Mouse (Mus musculus): ENCODE measurements around the gene Nebl. TPM values are rescaled to one million over a fixed set of nuclear protein-coding genes. Genes with fewer than 3 reads are reported as not detected.
A peak's percentile ranks its signal among the peaks of the same experiment; 100 is the strongest.

Gene Nebl
- polyA plus RNA-seq, 1 experiment from 2014 or later = 4.6 TPM

DNA sequence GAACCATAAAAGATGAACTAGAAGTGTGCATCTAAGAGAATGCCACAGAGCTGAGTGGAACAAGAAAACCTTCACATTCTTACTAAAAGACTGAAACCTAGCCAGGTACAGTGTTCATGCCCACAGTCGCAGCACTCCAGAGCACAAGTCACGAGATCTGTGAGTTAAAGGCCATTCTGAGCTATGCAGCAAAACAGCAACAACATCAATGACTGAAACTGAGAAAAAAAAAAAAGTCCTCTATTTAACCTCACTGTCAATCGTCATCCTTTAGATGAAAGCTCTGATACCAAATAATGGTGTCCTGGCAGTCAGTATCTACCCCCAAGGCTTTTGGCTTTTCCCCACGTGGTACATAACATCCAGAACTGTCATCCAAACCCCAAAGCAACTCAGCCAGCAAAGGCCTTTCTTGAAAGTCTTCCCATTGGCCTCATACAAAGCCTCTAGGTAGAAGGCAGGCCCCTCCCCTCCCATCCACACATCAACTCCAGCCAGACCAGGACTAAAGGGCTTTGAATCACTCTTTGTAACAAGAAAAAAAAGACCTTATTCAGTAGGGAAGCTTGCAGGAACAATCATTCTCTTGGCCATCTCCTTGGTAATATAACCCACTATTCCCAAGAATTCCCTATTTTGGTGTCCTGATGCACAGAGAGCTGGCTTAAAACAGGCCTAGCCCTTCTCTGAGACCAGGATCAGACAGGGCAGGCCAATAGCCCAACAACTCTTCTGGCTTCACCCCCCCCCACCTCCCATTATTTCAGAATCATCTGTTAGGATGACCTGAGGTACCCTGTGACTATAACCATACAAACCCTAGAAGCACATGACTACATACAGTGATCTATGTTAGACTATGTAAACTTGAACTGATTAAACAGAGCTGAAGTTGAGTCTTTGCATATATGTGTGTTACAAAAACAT lies 32.8 kb downstream of the Nebl start:
- Histone ChIP-seq H3K4me2 (ENCODE audit: low read depth, low read length, severe bottlenecking) (no peak overlapping the region), H3K4me1 (replicated peaks; ENCODE audit: control insufficient read depth, insufficient read depth, low read length) (peaks cover 3% of the 10 kb centered on the region), H3K9ac (ENCODE audit: low read length) (no peak overlapping the region), H3K27me3 (ENCODE audit: control insufficient read depth, insufficient read depth, low read length) (no peaks in the 10 kb centered on the region), H3K4me3 (ENCODE audit: low read depth, low read length) (no peak overlapping the region), H3K9me3 (ENCODE audit: control insufficient read depth, low read length) (no peaks in the 10 kb centered on the region), H3K36me3 (ENCODE audit: control insufficient read depth, insufficient read depth, low read length) (no peaks in the 10 kb centered on the region), H3K27ac (ENCODE audit: low read depth, low read length) (no peak overlapping the region)
- no peak for ATAC-seq (replicated peaks; ENCODE audit: low FRiP score)
- no peak for DNase-seq (ENCODE audit: low spot score)
- 54% methylated on average over 4 of the region's 4 CpGs for WGBS

DNA sequence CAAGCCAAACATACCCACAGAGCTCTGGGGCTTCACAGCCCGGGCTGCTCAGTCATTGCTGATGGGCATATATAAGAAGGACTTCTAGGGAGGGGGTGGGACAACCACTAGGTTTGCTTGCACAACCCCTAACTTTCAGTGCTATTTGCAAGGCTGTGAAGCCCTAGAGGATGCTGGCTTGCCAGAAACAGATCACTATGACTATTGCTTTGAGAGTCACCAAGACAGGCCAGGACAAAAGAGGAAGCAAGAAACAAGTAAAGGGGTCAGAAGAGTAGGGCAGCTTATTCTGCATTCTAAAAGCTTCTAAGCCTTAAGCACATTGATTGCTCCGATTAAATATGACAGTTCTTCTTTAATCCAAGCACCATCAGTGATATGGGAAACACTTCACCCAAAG lies 38.3 kb downstream of the Nebl start:
- Histone ChIP-seq H3K36me3 (ENCODE audit: control insufficient read depth, insufficient read depth, low read length) (no peaks in the 10 kb centered on the region), H3K9ac (ENCODE audit: low read length) (no peak overlapping the region), H3K4me2 (ENCODE audit: low read depth, low read length, severe bottlenecking) (no peak overlapping the region), H3K4me3 (ENCODE audit: low read depth, low read length) (no peak overlapping the region), H3K9me3 (ENCODE audit: control insufficient read depth, low read length) (no peaks in the 10 kb centered on the region), H3K4me1 (replicated peaks; ENCODE audit: control insufficient read depth, insufficient read depth, low read length) (no peaks in the 10 kb centered on the region), H3K27me3 (ENCODE audit: control insufficient read depth, insufficient read depth, low read length) (no peaks in the 10 kb centered on the region), H3K27ac (ENCODE audit: low read depth, low read length) (no peak overlapping the region)
- ATAC-seq (replicated peaks; ENCODE audit: low FRiP score) = no peak
- 83% methylated on average over 2 of the region's 2 CpGs for WGBS
- DNase-seq (ENCODE audit: low spot score) = no peak

DNA sequence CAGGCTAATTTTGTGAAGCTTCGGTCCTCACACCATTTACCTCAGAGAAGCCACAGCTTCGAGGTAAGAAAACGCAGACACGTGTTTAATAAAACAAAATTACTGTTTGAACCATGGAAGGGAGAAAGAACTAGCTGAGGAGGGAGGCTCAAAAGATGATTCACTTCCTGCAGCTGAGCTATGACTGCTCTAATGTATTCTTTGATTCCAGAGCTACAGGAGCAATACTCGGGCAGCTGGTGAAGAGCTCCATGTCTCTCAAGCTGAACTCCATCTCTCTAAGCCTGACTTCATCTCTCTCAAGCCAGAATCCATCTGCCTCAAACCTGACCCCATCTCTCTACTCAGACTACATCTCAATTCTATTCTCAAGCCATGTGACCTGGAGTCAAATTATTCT lies 41.0 kb downstream of the Nebl start:
- ATAC-seq (replicated peaks; ENCODE audit: low FRiP score) (no peak), DNase-seq (ENCODE audit: low spot score) (no peak)
- Histone ChIP-seq H3K9me3 (ENCODE audit: control insufficient read depth, low read length) (no peaks in the 10 kb centered on the region), H3K27ac (ENCODE audit: low read depth, low read length) (no peak overlapping the region), H3K4me1 (replicated peaks; ENCODE audit: control insufficient read depth, insufficient read depth, low read length) (no peaks in the 10 kb centered on the region), H3K36me3 (ENCODE audit: control insufficient read depth, insufficient read depth, low read length) (no peaks in the 10 kb centered on the region), H3K9ac (ENCODE audit: low read length) (no peak overlapping the region), H3K27me3 (ENCODE audit: control insufficient read depth, insufficient read depth, low read length) (no peaks in the 10 kb centered on the region), H3K4me3 (ENCODE audit: low read depth, low read length) (no peak overlapping the region), H3K4me2 (ENCODE audit: low read depth, low read length, severe bottlenecking) (no peak overlapping the region)
- 91% methylated on average over 5 of the region's 5 CpGs for WGBS

GRCm38 (mm10) chr2:17687141-17687540 lies 44.1 kb downstream of the Nebl start:
- Histone ChIP-seq H3K9ac (ENCODE audit: low read length) (no peak overlapping the region), H3K27ac (ENCODE audit: low read depth, low read length) (no peak overlapping the region), H3K27me3 (ENCODE audit: control insufficient read depth, insufficient read depth, low read length) (no peaks in the 10 kb centered on the region), H3K4me2 (ENCODE audit: low read depth, low read length, severe bottlenecking) (no peak overlapping the region), H3K36me3 (ENCODE audit: control insufficient read depth, insufficient read depth, low read length) (no peaks in the 10 kb centered on the region), H3K4me1 (replicated peaks; ENCODE audit: control insufficient read depth, insufficient read depth, low read length) (no peaks in the 10 kb centered on the region), H3K4me3 (ENCODE audit: low read depth, low read length) (no peak overlapping the region), H3K9me3 (ENCODE audit: control insufficient read depth, low read length) (no peaks in the 10 kb centered on the region)
- DNase-seq (ENCODE audit: low spot score) (no peak), ATAC-seq (replicated peaks; ENCODE audit: low FRiP score) (no peak)
- WGBS = 84% methylated on average over 6 of the region's 6 CpGs

GRCm38 (mm10) chr2:17683326-17684040 lies 47.8 kb downstream of the Nebl start:
- Histone ChIP-seq H3K27me3 (ENCODE audit: control insufficient read depth, insufficient read depth, low read length) (no peaks in the 10 kb centered on the region), H3K36me3 (ENCODE audit: control insufficient read depth, insufficient read depth, low read length) (no peaks in the 10 kb centered on the region), H3K9me3 (ENCODE audit: control insufficient read depth, low read length) (no peaks in the 10 kb centered on the region), H3K4me3 (ENCODE audit: low read depth, low read length) (no peak overlapping the region), H3K27ac (ENCODE audit: low read depth, low read length) (no peak overlapping the region), H3K4me2 (ENCODE audit: low read depth, low read length, severe bottlenecking) (no peak overlapping the region), H3K9ac (ENCODE audit: low read length) (no peak overlapping the region), H3K4me1 (replicated peaks; ENCODE audit: control insufficient read depth, insufficient read depth, low read length) (no peaks in the 10 kb centered on the region)
- no peak for ATAC-seq (replicated peaks; ENCODE audit: low FRiP score)
- WGBS = 70% methylated on average over 4 of the region's 4 CpGs
- no peak for DNase-seq (ENCODE audit: low spot score)

GRCm38 (mm10) chr2:17672156-17672555 lies 59.1 kb downstream of the Nebl start:
- H3K4me3 ChIP-seq (ENCODE audit: low read depth, low read length) = no peak overlapping the region
- no peak overlapping the region for H3K4me2 ChIP-seq (ENCODE audit: low read depth, low read length, severe bottlenecking)
- 95% methylated on average over 10 of the region's 10 CpGs for WGBS
- peaks cover 5% of the 10 kb centered on the region; the same call in 1 of the 2 replicates for H3K4me1 ChIP-seq (replicated peaks; ENCODE audit: control insufficient read depth, insufficient read depth, low read length)
- no peak overlapping the region for H3K27ac ChIP-seq (ENCODE audit: low read depth, low read length)
- no peak for DNase-seq (ENCODE audit: low spot score)
- H3K9me3 ChIP-seq (ENCODE audit: control insufficient read depth, low read length) = no peaks in the 10 kb centered on the region
- H3K27me3 ChIP-seq (ENCODE audit: control insufficient read depth, insufficient read depth, low read length) = no peaks in the 10 kb centered on the region
- no peak overlapping the region for H3K9ac ChIP-seq (ENCODE audit: low read length)
- no peak for ATAC-seq (replicated peaks; ENCODE audit: low FRiP score)
- H3K36me3 ChIP-seq (ENCODE audit: control insufficient read depth, insufficient read depth, low read length) = no peaks in the 10 kb centered on the region

- Histone ChIP-seq H3K4me2 (ENCODE audit: low read depth, low read length, severe bottlenecking) (no peak overlapping the region), H3K27me3 (ENCODE audit: control insufficient read depth, insufficient read depth, low read length) (no peaks in the 10 kb centered on the region), H3K36me3 (ENCODE audit: control insufficient read depth, insufficient read depth, low read length) (no peaks in the 10 kb centered on the region), H3K4me3 (ENCODE audit: low read depth, low read length) (no peak overlapping the region), H3K4me1 (replicated peaks; ENCODE audit: control insufficient read depth, insufficient read depth, low read length) (peaks cover 5% of the 10 kb centered on the region; the same call in 1 of the 2 replicates), H3K9me3 (ENCODE audit: control insufficient read depth, low read length) (no peaks in the 10 kb centered on the region), H3K9ac (ENCODE audit: low read length) (no peak overlapping the region), H3K27ac (ENCODE audit: low read depth, low read length) (no peak overlapping the region)
- no peak for DNase-seq (ENCODE audit: low spot score)
- 78% methylated on average over 8 of the region's 8 CpGs for WGBS
- no peak for ATAC-seq (replicated peaks; ENCODE audit: low FRiP score)
Measured at GRCm38 (mm10) chr2:17671566-17671965, 59.7 kb downstream of the Nebl start.

GRCm38 (mm10) chr2:17669953-17670352 lies 61.3 kb downstream of the Nebl start:
- H3K4me3 ChIP-seq (ENCODE audit: low read depth, low read length) = no peak overlapping the region

More at GRCm38 (mm10) chr2:17669953-17670352, 61.3 kb downstream of the Nebl start:
- Histone ChIP-seq H3K9ac (ENCODE audit: low read length) (peak overlapping the region; percentile 45), H3K36me3 (ENCODE audit: control insufficient read depth, insufficient read depth, low read length) (no peaks in the 10 kb centered on the region), H3K4me1 (replicated peaks; ENCODE audit: control insufficient read depth, insufficient read depth, low read length) (peaks cover 5% of the 10 kb centered on the region; the same call in 1 of the 2 replicates), H3K27ac (ENCODE audit: low read depth, low read length) (peak overlapping the region; percentile 58), H3K4me2 (ENCODE audit: low read depth, low read length, severe bottlenecking) (peak overlapping the region; percentile 28), H3K9me3 (ENCODE audit: control insufficient read depth, low read length) (no peaks in the 10 kb centered on the region), H3K27me3 (ENCODE audit: control insufficient read depth, insufficient read depth, low read length) (no peaks in the 10 kb centered on the region)
- peak; percentile 85 for ATAC-seq (replicated peaks; ENCODE audit: low FRiP score)
- WGBS = 12% methylated on average over 10 of the region's 10 CpGs
- DNase-seq (ENCODE audit: low spot score) = peak; percentile 56

Measured in forebrain, embryonic 11.5 days (tissue).